Mouse (Mus musculus): ENCODE data around the gene Msln. TPM values are rescaled to one million over a fixed set of nuclear protein-coding genes. Genes with fewer than 3 reads are reported as not detected.
"Not testable (repeated sequence)": the region's sequence is repeated elsewhere in the genome, so short reads cannot be mapped to it uniquely, and the experiment has no call there.

Gene Msln
- polyA plus RNA-seq, 1 experiment from 2014 or later = 0.24 TPM

DNA sequence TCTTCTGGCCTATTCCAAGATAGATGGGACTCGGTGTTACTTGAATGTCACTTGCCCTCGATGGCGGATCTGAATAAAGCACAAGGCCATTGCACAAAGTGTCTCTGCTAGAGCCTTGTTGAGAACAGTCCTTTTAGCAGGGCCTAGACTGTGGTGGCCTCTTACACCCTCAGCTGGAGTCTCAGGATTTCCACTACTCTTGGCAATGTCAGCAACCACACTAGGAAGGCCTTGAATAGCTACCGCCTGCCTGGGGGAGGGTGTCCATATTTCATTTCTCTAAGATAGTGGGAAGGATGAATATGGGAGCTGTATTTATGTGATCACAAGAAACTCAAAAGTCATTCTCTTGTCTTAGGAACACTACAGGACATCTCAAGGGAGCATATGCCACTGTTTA lies 5.9 kb downstream of the Msln start:
- DNase-seq (ENCODE audit: low spot score) = no peak
- H3K27me3 ChIP-seq (ENCODE audit: control insufficient read depth, insufficient read depth, low read length) = no peaks in the 10 kb centered on the region
- 94% methylated on average over 4 of the region's 4 CpGs for WGBS
- H3K4me1 ChIP-seq (ENCODE audit: control insufficient read depth, insufficient read depth, low read length) = no peaks in the 10 kb centered on the region
- no peak for ATAC-seq (ENCODE audit: insufficient number of reproducible peaks, low FRiP score, low TSS enrichment, low read depth)
- H3K9me3 ChIP-seq (ENCODE audit: control insufficient read depth, low read length) = no peaks in the 10 kb centered on the region
- no peaks in the 10 kb centered on the region for H3K36me3 ChIP-seq (ENCODE audit: control insufficient read depth, insufficient read depth, low read length)
- no peak overlapping the region for H3K4me2 ChIP-seq (ENCODE audit: low read depth, severe bottlenecking)
- H3K27ac ChIP-seq (replicated peaks; ENCODE audit: low read depth, low read length) = no peak overlapping the region
- no peak overlapping the region for H3K4me3 ChIP-seq (ENCODE audit: low read depth, low read length)
- H3K9ac ChIP-seq (ENCODE audit: low read length) = no peak overlapping the region

DNA sequence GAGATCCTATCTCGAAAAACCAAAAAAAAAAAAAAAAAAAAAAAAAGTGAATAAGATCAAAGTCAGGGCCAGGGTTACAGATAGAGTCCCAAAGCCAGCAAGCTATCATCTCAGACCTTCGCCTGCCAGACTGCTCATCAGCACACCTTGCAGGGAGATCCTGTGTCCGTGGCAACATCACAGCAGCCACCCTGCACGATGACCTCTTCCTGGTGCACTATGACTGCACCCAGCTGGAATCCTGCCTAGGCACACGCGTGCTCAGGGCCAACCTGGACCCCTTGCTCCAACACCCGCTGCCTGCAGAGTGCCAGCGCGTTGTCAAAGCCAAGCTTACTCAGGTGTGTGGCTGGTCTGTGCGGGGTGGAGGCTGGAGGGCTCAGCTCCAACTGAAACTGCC lies 9.9 kb downstream of the Msln start:
- no peak overlapping the region for H3K4me3 ChIP-seq (ENCODE audit: low read depth, low read length)
- H3K27ac ChIP-seq (replicated peaks; ENCODE audit: low read depth, low read length) = no peak overlapping the region
- ATAC-seq (ENCODE audit: insufficient number of reproducible peaks, low FRiP score, low TSS enrichment, low read depth) (no peak), DNase-seq (ENCODE audit: low spot score) (no peak)
- H3K9ac ChIP-seq (ENCODE audit: low read length) = no peak overlapping the region
- no peak overlapping the region for H3K4me2 ChIP-seq (ENCODE audit: low read depth, severe bottlenecking)
- 75% methylated on average over 10 of the region's 10 CpGs for WGBS
- H3K27me3 ChIP-seq (ENCODE audit: control insufficient read depth, insufficient read depth, low read length) = no peaks in the 10 kb centered on the region
- no peaks in the 10 kb centered on the region for H3K4me1 ChIP-seq (ENCODE audit: control insufficient read depth, insufficient read depth, low read length)
- no peaks in the 10 kb centered on the region for H3K36me3 ChIP-seq (ENCODE audit: control insufficient read depth, insufficient read depth, low read length)
- H3K9me3 ChIP-seq (ENCODE audit: control insufficient read depth, low read length) = no peaks in the 10 kb centered on the region

DNA sequence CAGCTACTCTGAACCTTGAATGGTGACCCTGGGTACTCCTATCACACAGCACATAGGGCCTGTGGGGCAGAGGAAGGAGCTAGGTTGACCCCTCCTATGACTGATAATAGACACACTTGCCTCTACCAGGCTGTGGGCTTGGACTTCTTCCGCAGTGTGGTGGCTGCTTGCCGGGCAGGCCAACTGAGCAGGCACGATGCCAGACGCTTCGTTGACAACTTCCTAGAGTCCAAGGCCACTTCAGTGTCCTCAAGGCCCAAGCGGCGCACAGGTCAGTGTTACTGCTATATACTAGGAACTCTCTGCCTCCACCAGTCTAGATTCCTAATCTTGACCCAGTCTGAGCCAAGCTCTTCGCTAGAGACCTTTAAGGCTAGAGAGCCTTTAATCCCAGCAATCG lies 10.3 kb downstream of the Msln start:
- no peak overlapping the region for H3K4me2 ChIP-seq (ENCODE audit: low read depth, severe bottlenecking)

GRCm38 (mm10) chr17:25741471-25741870 lies 12.7 kb downstream of the Msln start:
- H3K36me3 ChIP-seq (ENCODE audit: control insufficient read depth, insufficient read depth, low read length); H3K4me1 ChIP-seq (ENCODE audit: control insufficient read depth, insufficient read depth, low read length); H3K27ac ChIP-seq (replicated peaks; ENCODE audit: low read depth, low read length); H3K4me2 ChIP-seq (ENCODE audit: low read depth, severe bottlenecking); ATAC-seq (ENCODE audit: insufficient number of reproducible peaks, low FRiP score, low TSS enrichment, low read depth); DNase-seq (ENCODE audit: low spot score); H3K9ac ChIP-seq (ENCODE audit: low read length); H3K4me3 ChIP-seq (ENCODE audit: low read depth, low read length); H3K27me3 ChIP-seq (ENCODE audit: control insufficient read depth, insufficient read depth, low read length); H3K9me3 ChIP-seq (ENCODE audit: control insufficient read depth, low read length): not testable (repeated sequence)
- WGBS = 73% methylated on average over 12 of the region's 12 CpGs

More for the DNA sequence above, 10.3 kb downstream of the Msln start:
- no peaks in the 10 kb centered on the region for H3K36me3 ChIP-seq (ENCODE audit: control insufficient read depth, insufficient read depth, low read length)
- no peaks in the 10 kb centered on the region for H3K9me3 ChIP-seq (ENCODE audit: control insufficient read depth, low read length)
- no peak for ATAC-seq (ENCODE audit: insufficient number of reproducible peaks, low FRiP score, low TSS enrichment, low read depth)
- no peaks in the 10 kb centered on the region for H3K27me3 ChIP-seq (ENCODE audit: control insufficient read depth, insufficient read depth, low read length)
- H3K27ac ChIP-seq (replicated peaks; ENCODE audit: low read depth, low read length) = no peak overlapping the region
- no peak for DNase-seq (ENCODE audit: low spot score)
- no peak overlapping the region for H3K4me3 ChIP-seq (ENCODE audit: low read depth, low read length)
- H3K4me1 ChIP-seq (ENCODE audit: control insufficient read depth, insufficient read depth, low read length) = no peaks in the 10 kb centered on the region
- H3K9ac ChIP-seq (ENCODE audit: low read length) = no peak overlapping the region
- 94% methylated on average over 9 of the region's 9 CpGs for WGBS

- no peak for ATAC-seq (ENCODE audit: insufficient number of reproducible peaks, low FRiP score, low TSS enrichment, low read depth)
- WGBS = 82% methylated on average over 7 of the region's 7 CpGs
- no peaks in the 10 kb centered on the region for H3K36me3 ChIP-seq (ENCODE audit: control insufficient read depth, insufficient read depth, low read length)
Observed at GRCm38 (mm10) chr17:25738861-25739260, 15.3 kb downstream of the Msln start.

GRCm38 (mm10) chr17:25735745-25736144 lies 18.4 kb downstream of the Msln start, which contains the start of gene Mslnl:
Gene Mslnl (plus strand): TSS chr17:25736042.
- no peaks in the 10 kb centered on the region for H3K36me3 ChIP-seq (ENCODE audit: control insufficient read depth, insufficient read depth, low read length)
- H3K4me2 ChIP-seq (ENCODE audit: low read depth, severe bottlenecking) = no peak within 1 kb of the TSS
- H3K4me1 ChIP-seq (ENCODE audit: control insufficient read depth, insufficient read depth, low read length) = no peaks in the 10 kb centered on the region
- 84% methylated on average over 3 of the region's 3 CpGs for WGBS
- H3K27me3 ChIP-seq (ENCODE audit: control insufficient read depth, insufficient read depth, low read length) = no peaks in the 10 kb centered on the region
- ATAC-seq (ENCODE audit: insufficient number of reproducible peaks, low FRiP score, low TSS enrichment, low read depth) (no peak), DNase-seq (ENCODE audit: low spot score) (no peak)
- no peaks in the 10 kb centered on the region for H3K9me3 ChIP-seq (ENCODE audit: control insufficient read depth, low read length)
- no peak within 1 kb of the TSS for H3K9ac ChIP-seq (ENCODE audit: low read length)
- H3K27ac ChIP-seq (replicated peaks; ENCODE audit: low read depth, low read length) = no peak within 1 kb of the TSS
- H3K4me3 ChIP-seq (ENCODE audit: low read depth, low read length) = no peak within 1 kb of the TSS

More at GRCm38 (mm10) chr17:25738861-25739260, 15.3 kb downstream of the Msln start:
- Histone ChIP-seq H3K27me3 (ENCODE audit: control insufficient read depth, insufficient read depth, low read length) (no peaks in the 10 kb centered on the region), H3K27ac (replicated peaks; ENCODE audit: low read depth, low read length) (no peak overlapping the region), H3K4me2 (ENCODE audit: low read depth, severe bottlenecking) (no peak overlapping the region), H3K4me1 (ENCODE audit: control insufficient read depth, insufficient read depth, low read length) (no peaks in the 10 kb centered on the region), H3K9me3 (ENCODE audit: control insufficient read depth, low read length) (no peaks in the 10 kb centered on the region), H3K9ac (ENCODE audit: low read length) (no peak overlapping the region), H3K4me3 (ENCODE audit: low read depth, low read length) (no peak overlapping the region)
- no peak for DNase-seq (ENCODE audit: low spot score)

- no peak for ATAC-seq (ENCODE audit: insufficient number of reproducible peaks, low FRiP score, low TSS enrichment, low read depth)
- Histone ChIP-seq H3K36me3 (ENCODE audit: control insufficient read depth, insufficient read depth, low read length) (no peaks in the 10 kb centered on the region), H3K4me3 (ENCODE audit: low read depth, low read length) (no peak overlapping the region), H3K4me2 (ENCODE audit: low read depth, severe bottlenecking) (no peak overlapping the region), H3K27me3 (ENCODE audit: control insufficient read depth, insufficient read depth, low read length) (no peaks in the 10 kb centered on the region), H3K9ac (ENCODE audit: low read length) (no peak overlapping the region), H3K9me3 (ENCODE audit: control insufficient read depth, low read length) (no peaks in the 10 kb centered on the region), H3K4me1 (ENCODE audit: control insufficient read depth, insufficient read depth, low read length) (no peaks in the 10 kb centered on the region), H3K27ac (replicated peaks; ENCODE audit: low read depth, low read length) (no peak overlapping the region)
- no peak for DNase-seq (ENCODE audit: low spot score)
- 90% methylated on average over 5 of the region's 5 CpGs for WGBS
Observed at GRCm38 (mm10) chr17:25735246-25735645, 18.9 kb downstream of the Msln start.

DNA sequence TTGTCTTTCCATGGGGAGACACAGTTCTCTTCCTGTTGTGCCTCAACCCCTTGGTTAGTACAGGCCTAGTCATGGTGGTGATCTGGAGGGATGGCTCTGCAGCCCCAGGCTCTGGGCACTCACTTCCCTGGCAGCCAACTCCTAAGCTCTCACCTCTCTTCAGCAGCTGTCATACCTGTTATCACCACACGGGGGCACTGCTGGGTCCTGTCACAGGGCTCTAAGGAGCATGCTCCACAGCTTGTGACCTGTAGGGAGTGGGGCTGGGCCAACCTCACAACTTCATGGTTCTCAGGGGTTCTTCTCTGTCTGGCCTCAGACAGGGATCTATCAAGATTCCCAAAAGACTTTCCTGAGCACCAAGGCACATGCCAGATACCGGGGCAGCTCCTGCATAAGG lies 22.1 kb downstream of the Msln start:
- ATAC-seq (ENCODE audit: insufficient number of reproducible peaks, low FRiP score, low TSS enrichment, low read depth) (no peak), DNase-seq (ENCODE audit: low spot score) (peak; percentile 94)
- Histone ChIP-seq H3K4me1 (ENCODE audit: control insufficient read depth, insufficient read depth, low read length) (peaks cover 6% of the 10 kb centered on the region), H3K4me2 (ENCODE audit: low read depth, severe bottlenecking) (no peak overlapping the region), H3K27ac (replicated peaks; ENCODE audit: low read depth, low read length) (no peak overlapping the region), H3K36me3 (ENCODE audit: control insufficient read depth, insufficient read depth, low read length) (no peaks in the 10 kb centered on the region), H3K27me3 (ENCODE audit: control insufficient read depth, insufficient read depth, low read length) (no peaks in the 10 kb centered on the region), H3K9me3 (ENCODE audit: control insufficient read depth, low read length) (no peaks in the 10 kb centered on the region), H3K9ac (ENCODE audit: low read length) (no peak overlapping the region), H3K4me3 (ENCODE audit: low read depth, low read length) (no peak overlapping the region)
- 12% methylated on average over 2 of the region's 2 CpGs for WGBS

- Histone ChIP-seq H3K36me3 (ENCODE audit: control insufficient read depth, insufficient read depth, low read length) (peaks cover 4% of the 10 kb centered on the region; the same call in 1 of the 2 replicates), H3K9me3 (ENCODE audit: control insufficient read depth, low read length) (no peaks in the 10 kb centered on the region), H3K27ac (replicated peaks; ENCODE audit: low read depth, low read length) (no peak overlapping the region), H3K4me1 (ENCODE audit: control insufficient read depth, insufficient read depth, low read length) (peaks cover 13% of the 10 kb centered on the region), H3K9ac (ENCODE audit: low read length) (peak overlapping the region; percentile 68), H3K4me3 (ENCODE audit: low read depth, low read length) (peak overlapping the region; percentile 67), H3K27me3 (ENCODE audit: control insufficient read depth, insufficient read depth, low read length) (no peaks in the 10 kb centered on the region), H3K4me2 (ENCODE audit: low read depth, severe bottlenecking) (peak overlapping the region; percentile 97)
- 26% methylated on average over 4 of the region's 4 CpGs for WGBS
- no peak for DNase-seq (ENCODE audit: low spot score)
- ATAC-seq (ENCODE audit: insufficient number of reproducible peaks, low FRiP score, low TSS enrichment, low read depth) = no peak
Observed at GRCm38 (mm10) chr17:25728009-25728270, 26.2 kb downstream of the Msln start.
